Mouse (Mus musculus) lung, postnatal 0 days (tissue): Measurements from ENCODE around the gene Ptprg.

Source experiments
- CTCF ChIP-seq: IDR thresholded peaks from 2 replicates; pipeline ENCODE4 v1.5.1; 2016; ENCODE audit warnings: antibody characterized with exemption, mild to moderate bottlenecking
- EP300 ChIP-seq: IDR thresholded peaks from 2 replicates; pipeline ENCODE4 v1.6.1; 2016; ENCODE audit warnings: antibody characterized with exemption, mild to moderate bottlenecking, control low read depth

GRCm38 (mm10) chr14:12119260-12119659 lies 565.9 kb downstream of the Ptprg start:
- TF ChIP-seq CTCF (no peak), EP300 (no peak)
